Mouse (Mus musculus) embryo, embryonic 10.5 days (tissue): ENCODE results near the gene Ptbp3.
A peak's percentile ranks its signal among the peaks of the same experiment; 100 is the strongest.

Experiments used
- DNase-seq: peaks from one replicate; pipeline ENCODE4 v3.0.0-alpha.2; 2015; ENCODE audit warnings: low spot score

Gene Ptbp3

GRCm38 (mm10) chr4:59491097-59491496 is 58.1 kb downstream of the Ptbp3 start:
- no peak for DNase-seq

GRCm38 (mm10) chr4:59471306-59471705 is 77.9 kb downstream of the Ptbp3 start:
- no peak for DNase-seq

GRCm38 (mm10) chr4:59465449-59465848 is 83.7 kb downstream of the Ptbp3 start:
- DNase-seq, result no peak

- DNase-seq, result no peak
Observed at GRCm38 (mm10) chr4:59464661-59465060, 84.5 kb downstream of the Ptbp3 start.

GRCm38 (mm10) chr4:59462494-59462893 is 86.7 kb downstream of the Ptbp3 start:
- DNase-seq, result no peak

GRCm38 (mm10) chr4:59461116-59461727 is 87.9 kb downstream of the Ptbp3 start:
- DNase-seq, result no peak

GRCm38 (mm10) chr4:59459216-59459955 is 89.8 kb downstream of the Ptbp3 start:
- DNase-seq, result no peak

- DNase-seq, result no peak
Observed at GRCm38 (mm10) chr4:59457941-59458340, 91.2 kb downstream of the Ptbp3 start.

GRCm38 (mm10) chr4:59457091-59457490 is 92.1 kb downstream of the Ptbp3 start:
- no peak for DNase-seq

GRCm38 (mm10) chr4:59455465-59455864 is 93.7 kb downstream of the Ptbp3 start:
- DNase-seq, result no peak

GRCm38 (mm10) chr4:59454046-59454445 is 95.1 kb downstream of the Ptbp3 start:
- no peak for DNase-seq

GRCm38 (mm10) chr4:59452503-59452933 is 96.6 kb downstream of the Ptbp3 start:
- no peak for DNase-seq

- DNase-seq, result no peak
Observed at GRCm38 (mm10) chr4:59450906-59451305, 98.3 kb downstream of the Ptbp3 start.

- DNase-seq, result no peak
Observed at GRCm38 (mm10) chr4:59450234-59450854, 98.8 kb downstream of the Ptbp3 start.

- peak; percentile 42 for DNase-seq
Observed at GRCm38 (mm10) chr4:59447296-59447695, 101.9 kb downstream of the Ptbp3 start.

- no peak for DNase-seq
Observed at GRCm38 (mm10) chr4:59445516-59445915, 103.6 kb downstream of the Ptbp3 start.

- no peak for DNase-seq
Observed at GRCm38 (mm10) chr4:59444994-59445393, 104.2 kb downstream of the Ptbp3 start.

- no peak for DNase-seq
Observed at GRCm38 (mm10) chr4:59444085-59444484, 105.1 kb downstream of the Ptbp3 start.

GRCm38 (mm10) chr4:59441265-59441664 is 107.9 kb downstream of the Ptbp3 start:
- no peak for DNase-seq

- DNase-seq, result peak; percentile 15
Observed at GRCm38 (mm10) chr4:59439960-59440359, 109.2 kb downstream of the Ptbp3 start.

GRCm38 (mm10) chr4:59439041-59439440 is 110.1 kb downstream of the Ptbp3 start:
- no peak for DNase-seq

- peak; percentile 63 for DNase-seq
Observed at GRCm38 (mm10) chr4:59437990-59438854, 110.9 kb downstream of the Ptbp3 start, which contains the start of gene Susd1. Gene Susd1 (minus strand): TSS chr4:59438633.
